Mouse (Mus musculus): ENCODE data around the gene Pdlim7. TPM values are rescaled to one million over a fixed set of nuclear protein-coding genes. Genes with fewer than 3 reads are reported as not detected.

Pdlim7 gene
- polyA plus RNA-seq, 1 experiment from 2014 or later = 221 TPM

- no peak for ATAC-seq (replicated peaks; ENCODE audit: insufficient number of reproducible peaks, insufficient read depth, low FRiP score, low read depth)
- H3K9ac ChIP-seq = peak overlapping the region; percentile 59
- peaks cover 53% of the 10 kb centered on the region for H3K27me3 ChIP-seq
- 16% methylated on average over 14 of the region's 14 CpGs for WGBS
- peak overlapping the region; percentile 93 for H3K4me2 ChIP-seq
- H3K9me3 ChIP-seq (replicated peaks) = no peaks in the 10 kb centered on the region
- H3K4me3 ChIP-seq = peak overlapping the region; percentile 59
- peaks cover 14% of the 10 kb centered on the region for H3K4me1 ChIP-seq (replicated peaks)
- H3K27ac ChIP-seq = no peak overlapping the region
- H3K36me3 ChIP-seq = peaks cover 25% of the 10 kb centered on the region
These were observed 50.0 kb downstream of the Pdlim7 start for GRCm38 (mm10) chr13:55463399-55464026.

GRCm38 (mm10) chr13:55462965-55463364 is 50.5 kb downstream of the Pdlim7 start:
- Histone ChIP-seq H3K27me3 (peaks cover 47% of the 10 kb centered on the region), H3K9ac (no peak overlapping the region), H3K27ac (no peak overlapping the region), H3K9me3 (replicated peaks) (no peaks in the 10 kb centered on the region), H3K36me3 (peaks cover 28% of the 10 kb centered on the region), H3K4me1 (replicated peaks) (peaks cover 14% of the 10 kb centered on the region), H3K4me2 (no peak overlapping the region), H3K4me3 (no peak overlapping the region)
- ATAC-seq (replicated peaks; ENCODE audit: insufficient number of reproducible peaks, insufficient read depth, low FRiP score, low read depth) = no peak
- WGBS = 63% methylated on average over 2 of the region's 2 CpGs

DNA sequence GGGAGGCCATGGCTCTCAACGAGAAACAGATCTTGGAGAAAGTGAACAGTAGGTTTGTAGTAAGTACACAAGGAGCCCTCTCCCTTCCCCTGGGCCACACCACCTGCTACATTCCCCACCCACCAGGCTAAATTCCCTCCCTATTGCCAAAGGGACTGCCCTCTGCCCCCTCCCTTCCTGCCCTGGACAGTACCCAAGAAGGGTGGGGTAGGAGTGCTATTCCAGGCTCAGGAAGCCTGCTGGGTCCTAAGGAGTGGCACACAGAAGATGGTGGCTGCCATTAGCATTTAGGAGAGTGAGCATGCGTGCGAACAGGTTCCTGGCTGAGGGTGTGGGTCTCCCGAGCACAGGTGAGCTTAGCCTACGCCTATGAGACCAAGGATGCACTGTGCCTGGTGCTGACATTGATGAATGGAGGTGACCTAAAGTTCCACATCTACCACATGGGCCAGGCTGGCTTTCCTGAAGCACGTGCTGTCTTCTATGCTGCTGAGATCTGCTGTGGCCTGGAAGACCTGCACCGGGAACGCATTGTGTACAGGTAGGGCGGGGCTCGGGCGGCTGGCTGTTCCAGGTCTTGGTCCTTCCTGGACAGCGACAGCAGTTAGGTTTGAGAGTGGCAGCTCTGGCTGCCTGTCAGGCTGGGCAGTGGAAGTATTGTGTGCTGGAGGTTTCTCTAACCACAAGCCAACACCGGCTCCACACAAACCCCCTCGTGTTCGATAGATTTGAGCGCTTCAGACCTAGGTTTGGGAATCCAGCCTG is 61.5 kb downstream of the Pdlim7 start:
- Histone ChIP-seq H3K4me2 (no peak overlapping the region), H3K9me3 (replicated peaks) (no peaks in the 10 kb centered on the region), H3K4me1 (replicated peaks) (peaks cover 42% of the 10 kb centered on the region), H3K9ac (no peak overlapping the region), H3K4me3 (no peak overlapping the region), H3K27ac (no peak overlapping the region), H3K27me3 (no peaks in the 10 kb centered on the region), H3K36me3 (peaks cover 46% of the 10 kb centered on the region)
- WGBS = 91% methylated on average over 16 of the region's 16 CpGs
- ATAC-seq (replicated peaks; ENCODE audit: insufficient number of reproducible peaks, insufficient read depth, low FRiP score, low read depth) = no peak

DNA sequence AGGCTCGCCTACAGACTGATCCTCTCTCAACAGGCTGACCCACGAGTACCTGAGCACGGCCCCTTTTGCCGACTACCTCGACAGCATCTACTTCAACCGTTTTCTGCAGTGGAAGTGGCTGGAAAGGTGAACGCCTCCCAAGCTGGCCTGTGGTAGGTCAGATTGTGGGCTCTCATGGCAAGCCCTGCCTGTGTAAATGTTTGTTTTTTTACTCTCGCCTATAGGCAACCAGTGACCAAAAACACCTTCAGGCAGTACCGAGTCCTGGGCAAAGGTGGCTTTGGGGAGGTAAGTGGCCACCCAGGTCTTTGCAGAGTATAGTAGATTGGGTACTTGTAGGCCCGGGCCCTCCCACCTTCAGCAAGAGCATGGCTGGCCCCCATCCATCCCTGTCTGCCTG is 62.2 kb downstream of the Pdlim7 start:
- Histone ChIP-seq H3K4me3 (no peak overlapping the region), H3K4me1 (replicated peaks) (peaks cover 48% of the 10 kb centered on the region), H3K9me3 (replicated peaks) (no peaks in the 10 kb centered on the region), H3K36me3 (peaks cover 40% of the 10 kb centered on the region), H3K4me2 (no peak overlapping the region), H3K27ac (peak overlapping the region; percentile 73), H3K27me3 (no peaks in the 10 kb centered on the region), H3K9ac (no peak overlapping the region)
- 88% methylated on average over 10 of the region's 10 CpGs for WGBS
- no peak for ATAC-seq (replicated peaks; ENCODE audit: insufficient number of reproducible peaks, insufficient read depth, low FRiP score, low read depth)

DNA sequence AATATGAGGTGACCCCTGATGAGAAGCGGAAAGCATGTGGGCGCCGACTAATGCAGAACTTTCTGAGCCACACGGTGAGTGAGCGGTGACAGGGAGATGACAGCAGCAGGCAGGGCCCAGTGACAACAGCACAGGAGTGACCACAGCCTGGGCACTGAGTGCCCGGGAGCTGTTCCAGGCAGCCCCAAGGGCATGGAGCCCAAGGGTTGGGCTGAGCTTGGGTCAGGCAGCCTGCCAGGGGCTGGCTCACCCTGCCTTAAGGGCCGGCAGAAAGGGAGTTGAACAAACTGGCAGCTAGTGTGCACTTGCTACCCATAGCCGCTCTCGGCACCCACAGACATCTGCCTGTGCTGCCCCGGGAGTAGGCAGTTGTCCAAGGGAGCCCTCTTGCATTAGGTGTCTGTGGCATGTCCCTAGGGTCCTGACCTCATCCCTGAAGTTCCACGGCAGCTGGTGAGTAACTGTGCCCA is 62.9 kb downstream of the Pdlim7 start:
- 58% methylated on average over 11 of the region's 11 CpGs for WGBS
- H3K36me3 ChIP-seq = peaks cover 35% of the 10 kb centered on the region
- ATAC-seq (replicated peaks; ENCODE audit: insufficient number of reproducible peaks, insufficient read depth, low FRiP score, low read depth) = peak; percentile 76
- no peak overlapping the region for H3K4me2 ChIP-seq
- no peaks in the 10 kb centered on the region for H3K9me3 ChIP-seq (replicated peaks)
- peaks cover 55% of the 10 kb centered on the region for H3K4me1 ChIP-seq (replicated peaks)
- no peaks in the 10 kb centered on the region for H3K27me3 ChIP-seq
- H3K27ac ChIP-seq = peak overlapping the region; percentile 73
- no peak overlapping the region for H3K4me3 ChIP-seq
- no peak overlapping the region for H3K9ac ChIP-seq

GRCm38 (mm10) chr13:55449679-55450441 is 63.6 kb downstream of the Pdlim7 start:
- WGBS = 88% methylated on average over 17 of the region's 17 CpGs
- no peaks in the 10 kb centered on the region for H3K27me3 ChIP-seq
- peak overlapping the region; percentile 73 for H3K27ac ChIP-seq
- no peak for ATAC-seq (replicated peaks; ENCODE audit: insufficient number of reproducible peaks, insufficient read depth, low FRiP score, low read depth)
- H3K9me3 ChIP-seq (replicated peaks) = no peaks in the 10 kb centered on the region
- H3K4me2 ChIP-seq = no peak overlapping the region
- peaks cover 55% of the 10 kb centered on the region for H3K4me1 ChIP-seq (replicated peaks)
- peaks cover 35% of the 10 kb centered on the region for H3K36me3 ChIP-seq
- no peak overlapping the region for H3K4me3 ChIP-seq
- no peak overlapping the region for H3K9ac ChIP-seq

GRCm38 (mm10) chr13:55449205-55449604 is 64.3 kb downstream of the Pdlim7 start:
- Histone ChIP-seq H3K36me3 (peaks cover 30% of the 10 kb centered on the region), H3K9ac (no peak overlapping the region), H3K9me3 (replicated peaks) (no peaks in the 10 kb centered on the region), H3K4me2 (no peak overlapping the region), H3K4me3 (no peak overlapping the region), H3K27ac (no peak overlapping the region), H3K4me1 (replicated peaks) (peaks cover 57% of the 10 kb centered on the region), H3K27me3 (no peaks in the 10 kb centered on the region)
- ATAC-seq (replicated peaks; ENCODE audit: insufficient number of reproducible peaks, insufficient read depth, low FRiP score, low read depth) = no peak
- WGBS = 85% methylated on average over 9 of the region's 9 CpGs

- ATAC-seq (replicated peaks; ENCODE audit: insufficient number of reproducible peaks, insufficient read depth, low FRiP score, low read depth) = no peak
- Histone ChIP-seq H3K27me3 (no peaks in the 10 kb centered on the region), H3K27ac (no peak overlapping the region), H3K36me3 (peaks cover 22% of the 10 kb centered on the region), H3K4me1 (replicated peaks) (peaks cover 62% of the 10 kb centered on the region), H3K9ac (no peak overlapping the region), H3K9me3 (replicated peaks) (no peaks in the 10 kb centered on the region), H3K4me3 (no peak overlapping the region), H3K4me2 (no peak overlapping the region)
- whole genome bisulfite sequencing = 92% methylated on average over 5 of the region's 5 CpGs
These were observed 65.3 kb downstream of the Pdlim7 start for GRCm38 (mm10) chr13:55448131-55448530.

GRCm38 (mm10) chr13:55447543-55447943 is 65.9 kb downstream of the Pdlim7 start:
- Histone ChIP-seq H3K4me2 (no peak overlapping the region), H3K4me1 (replicated peaks) (peaks cover 62% of the 10 kb centered on the region), H3K9me3 (replicated peaks) (no peaks in the 10 kb centered on the region), H3K9ac (no peak overlapping the region), H3K4me3 (no peak overlapping the region), H3K27ac (no peak overlapping the region), H3K27me3 (no peaks in the 10 kb centered on the region), H3K36me3 (peaks cover 16% of the 10 kb centered on the region)
- 54% methylated on average over 3 of the region's 3 CpGs for WGBS
- no peak for ATAC-seq (replicated peaks; ENCODE audit: insufficient number of reproducible peaks, insufficient read depth, low FRiP score, low read depth)

- H3K4me2 ChIP-seq = peak overlapping the region; percentile 86
- no peaks in the 10 kb centered on the region for H3K9me3 ChIP-seq (replicated peaks)
- H3K27me3 ChIP-seq = no peaks in the 10 kb centered on the region
- WGBS = 62% methylated on average over 6 of the region's 6 CpGs
- H3K36me3 ChIP-seq = peaks cover 7% of the 10 kb centered on the region
- no peak overlapping the region for H3K27ac ChIP-seq
- peaks cover 55% of the 10 kb centered on the region for H3K4me1 ChIP-seq (replicated peaks)
- no peak overlapping the region for H3K9ac ChIP-seq
- ATAC-seq (replicated peaks; ENCODE audit: insufficient number of reproducible peaks, insufficient read depth, low FRiP score, low read depth) = no peak
- H3K4me3 ChIP-seq = peak overlapping the region; percentile 80
These were observed 66.9 kb downstream of the Pdlim7 start for GRCm38 (mm10) chr13:55446483-55447105.

Measured in heart, embryonic 15.5 days (tissue).